Mouse (Mus musculus) liver, postnatal 0 days (tissue): Measurements from ENCODE around the gene Ctnnal1.

Source experiments
- CTCF ChIP-seq: sonication (generic); IDR thresholded peaks from 2 replicates; pipeline ENCODE4 v1.5.1; 2016; ENCODE audit warnings: antibody characterized with exemption, low read depth
- EP300 ChIP-seq: IDR thresholded peaks from 2 replicates; pipeline ENCODE4 v1.6.1; 2016; ENCODE audit warnings: antibody characterized with exemption, low read depth, mild to moderate bottlenecking

DNA sequence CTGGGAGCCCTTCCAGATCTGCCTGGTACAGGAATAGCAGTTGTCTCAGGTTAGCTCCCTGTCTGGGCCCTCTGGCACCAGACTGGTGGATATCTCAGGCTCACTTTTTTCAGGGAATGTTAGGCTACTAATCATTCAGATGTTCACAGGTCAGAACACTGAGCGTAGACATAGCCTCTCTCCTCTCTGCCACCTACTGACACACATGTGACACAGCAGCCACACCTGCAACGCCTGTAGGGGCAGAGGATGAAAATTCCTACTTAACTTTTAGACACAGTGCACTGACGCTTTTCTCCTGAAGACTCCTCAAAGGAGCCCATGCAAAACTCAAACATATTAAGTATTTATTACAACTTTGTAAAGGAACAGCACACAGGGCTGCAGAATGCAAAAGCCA is 32.5 kb upstream of the Ctnnal1 start:
- TF ChIP-seq CTCF (peak; percentile 39; the same call in 1 of the 2 replicates), EP300 (no peak)
